Mouse (Mus musculus) left cerebral cortex, adult 8-10 months (tissue): ENCODE measurements at regions not wholly inside any gene's neighbourhood (a gene's known extent, or its start where the extent isn't known, plus 50 kb on each side); places are given as distances from the start of the nearest gene placed in this dataset.

Source experiments
- DNase-seq, 2 experiments: peaks; one replicate each; pipeline ENCODE4 v3.0.0; 2022; ENCODE audit warnings: low spot score in 2 of 2
- microRNA-seq, 2 experiments: library from miRNA; unstranded; fragments of <30 nt; microRNA quantifications; one replicate each; pipeline ENCODE4 v1.2.0; 2022

- peak in 1 of 2 experiments; percentile 65 for DNase-seq
These were observed 57.8 kb upstream of the Cfap46 start for GRCm38 (mm10) chr7:139741246-139741903.

GRCm38 (mm10) chr7:139746803-139747202 lies 63.2 kb upstream of the Cfap46 start:
- no peak for DNase-seq

GRCm38 (mm10) chr7:139747290-139748067 lies 63.9 kb upstream of the Cfap46 start:
- no peak for DNase-seq

- no peak for DNase-seq
These were observed 71.4 kb upstream of the Cfap46 start for GRCm38 (mm10) chr7:139755004-139755403.

- DNase-seq = no peak
These were observed 71.5 kb upstream of the Adgra1 start for GRCm38 (mm10) chr7:139762522-139762921.

DNA sequence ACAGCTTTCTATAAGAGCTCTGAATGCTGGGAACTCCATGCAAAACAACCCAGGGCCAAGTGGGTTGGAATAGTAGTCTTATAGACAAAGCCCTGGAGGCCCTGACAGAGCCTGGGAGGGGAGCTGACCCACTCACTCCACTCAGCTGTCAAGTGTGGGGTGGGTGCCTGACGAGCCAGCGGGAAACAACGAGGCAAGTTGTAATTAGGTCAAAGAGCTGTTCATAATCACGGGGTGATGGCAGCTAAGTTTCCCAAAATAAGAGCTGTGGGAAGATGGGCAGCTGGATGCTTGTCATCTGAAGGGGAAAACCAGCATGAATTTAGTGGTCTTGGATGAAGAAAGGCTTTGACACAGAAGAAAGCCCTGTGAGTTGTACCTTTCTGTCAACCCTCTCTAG lies 70.7 kb upstream of the Adgra1 start:
- no peak for DNase-seq

- DNase-seq = no peak
These were observed 67.7 kb upstream of the Adgra1 start for GRCm38 (mm10) chr7:139766296-139766695.

DNA sequence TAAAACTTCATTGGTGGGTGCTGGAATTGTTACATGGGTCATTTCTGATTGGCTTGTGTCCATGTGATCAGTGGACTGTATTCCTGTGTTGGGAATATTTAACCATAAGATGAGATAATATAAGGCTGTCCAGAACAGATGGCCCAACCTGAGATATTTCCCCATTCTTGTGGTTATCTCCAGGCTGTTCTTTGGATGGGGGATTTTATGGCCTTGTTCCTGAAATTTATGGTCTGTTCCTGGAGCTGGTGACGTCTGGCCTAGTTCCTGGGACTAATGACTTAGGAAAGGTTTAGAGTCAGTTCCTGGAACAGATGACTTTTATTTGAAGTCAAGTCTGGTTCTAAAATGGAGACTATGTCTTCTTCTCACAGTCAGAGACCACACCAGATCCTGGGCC lies 64.8 kb upstream of the Adgra1 start:
- no peak for DNase-seq

GRCm38 (mm10) chr7:139777243-139777642 lies 56.7 kb upstream of the Adgra1 start:
- DNase-seq = no peak

GRCm38 (mm10) chr7:139779876-139780275 lies 54.1 kb upstream of the Adgra1 start:
- DNase-seq = no peak

- DNase-seq = no peak
These were observed 52.5 kb upstream of the Adgra1 start for GRCm38 (mm10) chr7:139781513-139781912.

Small RNAs in the stretch of these regions (microRNA-seq; reads per million reads assigned to microRNA genes)
- 0 reads per million in 2 experiments for gene Mir6401
